Mouse (Mus musculus) olfactory bulb, adult 2 months (tissue): ENCODE data around the gene Abcc6.

ENCODE experiments used
- CTCF ChIP-seq: fragments of 200-500 bp; IDR thresholded peaks from 2 replicates; pipeline ENCODE4 v1.5.1; 2012; ENCODE audit warnings: low read depth, mild to moderate bottlenecking, low read length, moderate library complexity; ENCODE audit not compliant: insufficient read depth
- POLR2A ChIP-seq: fragments of 200-500 bp; IDR thresholded peaks from 2 replicates; pipeline ENCODE4 v1.6.1; 2012; ENCODE audit warnings: mild to moderate bottlenecking, low read depth, low read length, moderate library complexity; ENCODE audit not compliant: insufficient read depth

DNA sequence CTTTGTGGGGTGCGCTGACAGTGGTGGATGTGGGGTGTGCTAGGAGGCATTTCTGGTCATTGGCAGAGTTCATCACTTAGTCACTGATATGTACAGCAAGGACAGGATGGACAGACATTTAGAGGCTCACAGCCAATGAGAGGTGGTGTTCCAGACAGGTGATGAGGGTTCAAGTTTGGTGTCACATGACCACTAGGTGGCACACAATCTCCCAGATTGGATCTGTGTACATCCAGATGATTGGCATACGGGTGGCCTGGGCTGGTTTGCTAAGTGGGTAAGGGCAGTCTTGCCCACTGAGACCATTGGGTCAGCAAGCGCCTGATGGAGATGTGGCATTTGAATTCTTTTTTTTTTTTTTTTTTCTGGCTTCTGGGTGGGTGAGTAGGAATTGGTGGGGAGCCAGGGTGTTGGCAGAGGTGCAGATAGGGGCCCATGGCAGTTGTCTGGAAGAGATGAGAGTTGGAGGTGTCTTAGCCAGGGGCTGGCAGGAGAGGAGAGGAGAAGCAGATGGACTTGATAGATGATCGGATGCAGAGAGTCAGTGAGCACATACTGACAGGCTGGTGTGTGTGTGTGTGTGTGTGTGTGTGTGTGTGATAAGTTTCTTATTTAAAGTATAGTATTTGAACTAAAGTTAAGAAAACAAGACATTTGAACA lies 22.2 kb upstream of the Abcc6 start:
- TF ChIP-seq CTCF: no peak
- no peak for TF ChIP-seq POLR2A
